Mouse (Mus musculus): ENCODE data around the gene Mup5.
"Not testable (repeated sequence)": the region's sequence is repeated elsewhere in the genome, so short reads cannot be mapped to it uniquely, and the experiment has no call there.

Mup5 gene

GRCm38 (mm10) chr4:61834952-61835708 lies at the start of gene Mup5:
Gene Mup5, minus strand, starts transcription at chr4:61835233.
- no peak for DNase-seq (ENCODE audit: low spot score)

- DNase-seq (ENCODE audit: low spot score): peak; percentile 43
Observed at GRCm38 (mm10) chr4:61858160-61858559, 23.1 kb upstream of the Mup5 start.

GRCm38 (mm10) chr4:61855831-61856698 lies 21.0 kb upstream of the Mup5 start:
- DNase-seq (ENCODE audit: low spot score): peak; percentile 29

GRCm38 (mm10) chr4:61855344-61855743 lies 20.3 kb upstream of the Mup5 start:
- peak; percentile 16 for DNase-seq (ENCODE audit: low spot score)

GRCm38 (mm10) chr4:61844758-61845455 lies 9.9 kb upstream of the Mup5 start:
- DNase-seq (ENCODE audit: low spot score): no peak

- DNase-seq (ENCODE audit: low spot score): no peak
Observed at GRCm38 (mm10) chr4:61829211-61829610, 5.8 kb downstream of the Mup5 start.

- DNase-seq (ENCODE audit: low spot score): no peak
Observed at GRCm38 (mm10) chr4:61823185-61823584, 11.8 kb downstream of the Mup5 start.

GRCm38 (mm10) chr4:61822541-61822940 lies 12.5 kb downstream of the Mup5 start:
- not testable (repeated sequence) for DNase-seq (ENCODE audit: low spot score)

GRCm38 (mm10) chr4:61815602-61816001 lies 19.4 kb downstream of the Mup5 start:
- no peak for DNase-seq (ENCODE audit: low spot score)

GRCm38 (mm10) chr4:61813435-61813834 lies 21.6 kb downstream of the Mup5 start:
- DNase-seq (ENCODE audit: low spot score): no peak

GRCm38 (mm10) chr4:61811193-61811592 lies 23.8 kb downstream of the Mup5 start:
- peak; percentile 33 for DNase-seq (ENCODE audit: low spot score)

- DNase-seq (ENCODE audit: low spot score): not testable (repeated sequence)
Observed at GRCm38 (mm10) chr4:61808926-61809325, 26.1 kb downstream of the Mup5 start.

- not testable (repeated sequence) for DNase-seq (ENCODE audit: low spot score)
Observed at GRCm38 (mm10) chr4:61789699-61790098, 45.3 kb downstream of the Mup5 start.

GRCm38 (mm10) chr4:61784231-61784630 lies 50.8 kb downstream of the Mup5 start:
- DNase-seq (ENCODE audit: low spot score): not testable (repeated sequence)

GRCm38 (mm10) chr4:61782169-61782568 lies 52.9 kb downstream of the Mup5 start, which contains the start of gene Mup19:
Gene Mup19, minus strand, starts transcription at chr4:61782269.
- not testable (repeated sequence) for DNase-seq (ENCODE audit: low spot score)

All from urinary bladder, postnatal 25 days (tissue).